Mouse (Mus musculus): Measurements from ENCODE around the gene Npm1.

DNA sequence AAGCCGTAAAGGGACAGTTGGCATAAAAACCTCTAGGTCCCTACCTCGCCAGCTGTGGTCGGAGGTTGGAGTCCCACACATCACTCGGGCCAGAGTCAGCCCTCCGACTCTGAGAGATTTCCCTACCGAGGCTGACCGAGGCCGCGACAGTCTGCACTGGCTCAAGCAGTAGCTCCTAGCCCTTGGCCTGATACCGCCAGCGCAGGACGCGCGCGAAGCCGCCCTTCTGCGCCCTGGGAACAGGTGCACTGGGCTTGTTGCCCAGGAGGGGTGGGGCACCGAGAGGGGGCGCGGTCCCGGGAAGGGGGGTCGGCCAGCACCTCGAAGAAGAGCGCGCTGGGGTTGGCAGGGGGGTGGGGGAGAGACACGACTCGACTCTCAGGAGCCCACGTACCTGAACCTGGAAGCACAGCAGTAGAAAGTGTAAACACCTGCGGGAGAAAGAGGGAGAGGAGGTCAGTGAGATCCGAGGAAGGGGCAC, 16.3 kb downstream of the Npm1 start:
- TF ChIP-seq CTCF (IDR thresholded peaks at IDR 0.05; ENCODE audit: borderline replicate concordance, insufficient read depth, low read depth, low read length), result no peak
- no peak for TF ChIP-seq POLR2A (IDR thresholded peaks at IDR 0.05; ENCODE audit: borderline replicate concordance, insufficient read depth, low read length)
